Mouse (Mus musculus): ENCODE results near the gene Atp2c1. TPM values are rescaled to one million over a fixed set of nuclear protein-coding genes. Genes with fewer than 3 reads are reported as not detected.

Gene Atp2c1
- polyA plus RNA-seq, 1 experiment from 2014 or later: 65.9 TPM

- Histone ChIP-seq H3K4me3 (no peak overlapping the region), H3K9me3 (no peaks in the 10 kb centered on the region), H3K27me3 (no peaks in the 10 kb centered on the region), H3K27ac (no peak overlapping the region), H3K4me2 (replicated peaks) (no peak overlapping the region), H3K36me3 (no peaks in the 10 kb centered on the region), H3K4me1 (no peaks in the 10 kb centered on the region), H3K9ac (no peak overlapping the region)
- ATAC-seq (ENCODE audit: insufficient number of reproducible peaks, insufficient read depth, low FRiP score, low TSS enrichment): no peak
- 82% methylated on average over 5 of the region's 5 CpGs for WGBS
These were observed 42.6 kb downstream of the Atp2c1 start for GRCm38 (mm10) chr9:105484338-105485084.

DNA sequence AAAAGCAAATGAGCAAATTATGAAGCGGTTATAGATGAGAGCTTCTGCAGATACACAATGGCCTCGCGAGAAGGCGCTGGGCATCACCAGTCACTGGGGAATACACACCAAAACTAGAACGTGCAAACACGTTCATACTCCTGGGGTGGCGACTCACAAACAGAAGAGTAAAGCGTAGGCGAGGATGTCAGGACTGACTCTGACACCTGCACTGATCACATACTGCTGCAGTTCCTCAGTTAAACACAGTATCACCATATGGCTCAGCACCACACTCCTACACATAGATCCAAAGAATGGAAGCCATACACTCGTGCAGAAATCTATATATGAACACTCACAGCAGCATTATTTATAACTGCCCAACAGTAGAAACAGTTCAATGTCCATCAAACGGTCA lies 43.2 kb downstream of the Atp2c1 start:
- 91% methylated on average over 11 of the region's 11 CpGs for WGBS
- no peaks in the 10 kb centered on the region for H3K4me1 ChIP-seq
- H3K4me3 ChIP-seq: no peak overlapping the region
- no peak for ATAC-seq (ENCODE audit: insufficient number of reproducible peaks, insufficient read depth, low FRiP score, low TSS enrichment)
- no peak overlapping the region for H3K9ac ChIP-seq
- H3K36me3 ChIP-seq: no peaks in the 10 kb centered on the region
- no peaks in the 10 kb centered on the region for H3K9me3 ChIP-seq
- no peaks in the 10 kb centered on the region for H3K27me3 ChIP-seq
- no peak overlapping the region for H3K4me2 ChIP-seq (replicated peaks)
- no peak overlapping the region for H3K27ac ChIP-seq

DNA sequence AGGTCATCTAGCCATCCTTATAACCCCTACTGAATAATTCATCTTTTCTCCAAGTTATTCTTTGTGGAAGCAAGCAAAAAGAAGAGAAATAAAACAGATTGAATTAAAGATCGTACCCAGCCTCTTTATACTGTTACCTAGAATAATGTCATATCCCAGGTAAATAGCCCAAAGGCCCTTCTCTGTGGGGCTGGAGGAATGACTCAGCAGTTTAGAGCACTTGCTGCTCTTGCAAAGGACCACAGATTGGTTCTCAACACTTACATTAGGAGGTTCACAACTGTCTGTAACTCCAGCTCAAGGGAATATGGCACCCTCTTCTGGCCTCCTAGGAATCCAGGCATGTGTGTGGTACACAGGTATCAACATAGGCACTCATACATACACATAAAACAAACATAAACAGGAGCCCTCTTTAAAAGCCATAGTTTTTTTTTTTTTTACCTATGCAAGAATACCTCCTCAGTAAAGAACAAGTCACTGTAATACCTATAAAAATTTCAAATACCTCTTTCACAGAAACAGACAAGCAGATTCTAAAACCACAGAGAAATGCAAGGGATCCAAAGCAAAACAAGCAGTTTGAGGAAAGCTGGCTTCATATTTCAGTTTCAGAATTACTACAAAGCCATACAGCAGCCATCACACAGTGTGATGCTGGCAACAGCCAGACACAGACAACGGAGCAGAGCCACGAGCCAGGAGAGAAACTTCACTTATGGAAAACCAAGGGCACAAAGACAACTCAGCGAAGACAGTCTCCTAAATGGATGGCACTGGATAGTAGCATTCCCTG lies 44.2 kb downstream of the Atp2c1 start:
- no peaks in the 10 kb centered on the region for H3K4me1 ChIP-seq
- no peak overlapping the region for H3K4me3 ChIP-seq
- no peak overlapping the region for H3K4me2 ChIP-seq (replicated peaks)
- H3K36me3 ChIP-seq: no peaks in the 10 kb centered on the region
- 82% methylated on average over 4 of the region's 4 CpGs for WGBS
- no peak overlapping the region for H3K27ac ChIP-seq
- H3K9me3 ChIP-seq: no peaks in the 10 kb centered on the region
- ATAC-seq (ENCODE audit: insufficient number of reproducible peaks, insufficient read depth, low FRiP score, low TSS enrichment): no peak
- no peaks in the 10 kb centered on the region for H3K27me3 ChIP-seq
- H3K9ac ChIP-seq: no peak overlapping the region

GRCm38 (mm10) chr9:105482070-105482469 lies 45.0 kb downstream of the Atp2c1 start:
- Histone ChIP-seq H3K4me3 (no peak overlapping the region), H3K27ac (no peak overlapping the region), H3K27me3 (no peaks in the 10 kb centered on the region), H3K4me2 (replicated peaks) (no peak overlapping the region), H3K36me3 (no peaks in the 10 kb centered on the region), H3K4me1 (no peaks in the 10 kb centered on the region), H3K9me3 (no peaks in the 10 kb centered on the region), H3K9ac (no peak overlapping the region)
- WGBS: 77% methylated on average over 4 of the region's 4 CpGs
- no peak for ATAC-seq (ENCODE audit: insufficient number of reproducible peaks, insufficient read depth, low FRiP score, low TSS enrichment)

DNA sequence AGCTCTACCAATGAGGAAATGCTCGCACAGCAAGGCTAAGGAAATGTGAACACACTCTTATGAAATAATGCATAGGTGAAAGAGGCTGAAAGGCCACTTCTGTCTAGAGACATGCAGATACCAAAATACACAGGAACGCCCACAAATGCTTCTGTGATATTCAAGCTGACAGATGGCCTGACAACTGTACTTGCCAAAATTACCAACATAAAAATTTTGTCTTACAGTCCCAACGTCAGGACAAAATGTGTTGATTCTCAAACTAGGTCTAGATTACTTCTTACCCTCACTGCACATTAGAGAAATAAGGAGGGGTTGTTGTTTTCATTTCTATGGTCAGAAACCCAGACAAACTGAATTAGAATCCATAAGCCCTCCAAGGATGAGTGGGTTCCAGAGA lies 51.0 kb downstream of the Atp2c1 start:
- Histone ChIP-seq H3K4me1 (no peaks in the 10 kb centered on the region), H3K36me3 (no peaks in the 10 kb centered on the region), H3K4me2 (replicated peaks) (no peak overlapping the region), H3K9me3 (no peaks in the 10 kb centered on the region), H3K27ac (no peak overlapping the region), H3K4me3 (no peak overlapping the region), H3K9ac (no peak overlapping the region), H3K27me3 (no peaks in the 10 kb centered on the region)
- WGBS: 79% methylated on average over 3 of the region's 3 CpGs
- ATAC-seq (ENCODE audit: insufficient number of reproducible peaks, insufficient read depth, low FRiP score, low TSS enrichment): no peak

GRCm38 (mm10) chr9:105474910-105475309 lies 52.2 kb downstream of the Atp2c1 start:
- Histone ChIP-seq H3K4me1 (no peaks in the 10 kb centered on the region), H3K9me3 (no peaks in the 10 kb centered on the region), H3K4me2 (replicated peaks) (no peak overlapping the region), H3K9ac (no peak overlapping the region), H3K4me3 (no peak overlapping the region), H3K27me3 (no peaks in the 10 kb centered on the region), H3K27ac (no peak overlapping the region), H3K36me3 (no peaks in the 10 kb centered on the region)
- WGBS: 83% methylated on average over 3 of the region's 3 CpGs
- ATAC-seq (ENCODE audit: insufficient number of reproducible peaks, insufficient read depth, low FRiP score, low TSS enrichment): no peak

DNA sequence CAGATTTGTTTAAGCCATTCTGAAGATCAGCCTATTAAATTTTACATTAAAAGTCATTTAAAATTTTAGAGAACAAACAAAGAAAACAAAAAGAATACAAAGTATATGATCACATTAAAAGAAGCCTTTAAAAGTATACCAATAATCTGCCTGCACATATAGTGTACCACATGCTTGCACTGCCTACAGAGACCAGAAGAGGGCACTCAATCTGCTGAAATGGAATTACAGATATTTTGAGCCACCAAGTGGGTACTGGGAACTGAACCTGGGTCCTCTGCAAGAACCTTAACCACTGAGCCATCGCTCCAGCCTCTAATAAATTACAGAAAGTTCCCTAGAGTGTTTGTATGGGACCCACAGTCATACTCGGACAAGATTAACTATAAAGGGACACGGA lies 59.3 kb downstream of the Atp2c1 start:
- no peak overlapping the region for H3K9ac ChIP-seq
- no peak overlapping the region for H3K4me3 ChIP-seq
- ATAC-seq (ENCODE audit: insufficient number of reproducible peaks, insufficient read depth, low FRiP score, low TSS enrichment): no peak
- H3K36me3 ChIP-seq: peaks cover 20% of the 10 kb centered on the region
- no peak overlapping the region for H3K4me2 ChIP-seq (replicated peaks)
- no peaks in the 10 kb centered on the region for H3K9me3 ChIP-seq
- 93% methylated on average over 3 of the region's 3 CpGs for WGBS
- no peaks in the 10 kb centered on the region for H3K4me1 ChIP-seq
- no peaks in the 10 kb centered on the region for H3K27me3 ChIP-seq
- no peak overlapping the region for H3K27ac ChIP-seq

DNA sequence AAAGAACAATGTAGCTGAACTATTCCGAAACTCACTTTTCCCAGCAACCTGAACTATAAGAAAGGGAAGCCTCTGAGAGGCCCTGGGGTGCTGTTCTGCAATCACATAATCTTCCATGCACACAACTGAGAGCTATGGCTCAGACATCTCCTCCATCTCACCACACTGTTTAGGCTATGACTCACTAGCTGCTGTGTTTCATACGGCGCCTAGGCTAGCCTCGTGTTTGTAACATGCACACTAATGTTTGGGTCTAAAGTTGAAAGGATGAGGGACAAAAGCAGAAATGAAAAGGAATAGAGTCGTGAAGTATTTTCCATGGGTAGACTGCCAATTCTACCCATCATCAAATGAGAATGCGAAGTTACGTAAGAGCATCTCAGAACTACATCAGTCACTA lies 65.6 kb downstream of the Atp2c1 start:
- Histone ChIP-seq H3K27ac (no peak overlapping the region), H3K4me2 (replicated peaks) (no peak overlapping the region), H3K9me3 (no peaks in the 10 kb centered on the region), H3K9ac (no peak overlapping the region), H3K4me1 (no peaks in the 10 kb centered on the region), H3K36me3 (peaks cover 44% of the 10 kb centered on the region), H3K4me3 (no peak overlapping the region), H3K27me3 (no peaks in the 10 kb centered on the region)
- WGBS: 93% methylated on average over 7 of the region's 7 CpGs
- no peak for ATAC-seq (ENCODE audit: insufficient number of reproducible peaks, insufficient read depth, low FRiP score, low TSS enrichment)

DNA sequence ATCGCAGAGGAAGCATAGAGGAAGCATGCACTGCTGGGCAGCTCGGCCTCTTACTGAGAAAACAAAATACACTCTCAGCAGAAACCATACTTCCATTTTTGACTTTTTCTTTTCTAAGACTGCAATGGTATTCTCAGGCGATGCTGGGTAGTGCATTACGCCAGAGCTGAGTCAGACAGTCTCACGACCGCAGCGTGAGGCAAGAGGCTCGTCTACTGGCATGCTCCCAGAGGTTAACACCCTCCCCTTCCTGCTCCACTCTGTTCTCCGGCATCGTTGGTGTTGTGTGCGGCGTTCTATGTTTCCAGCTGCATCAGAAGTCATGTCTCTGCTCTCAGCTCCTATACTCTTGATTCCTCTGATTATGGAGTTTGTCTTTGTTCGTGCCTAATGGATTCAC lies 68.1 kb downstream of the Atp2c1 start:
- H3K9me3 ChIP-seq: no peaks in the 10 kb centered on the region
- no peak overlapping the region for H3K27ac ChIP-seq
- no peak overlapping the region for H3K9ac ChIP-seq
- no peak overlapping the region for H3K4me2 ChIP-seq (replicated peaks)
- H3K27me3 ChIP-seq: no peaks in the 10 kb centered on the region
- H3K4me1 ChIP-seq: no peaks in the 10 kb centered on the region
- no peak overlapping the region for H3K4me3 ChIP-seq
- no peak for ATAC-seq (ENCODE audit: insufficient number of reproducible peaks, insufficient read depth, low FRiP score, low TSS enrichment)
- H3K36me3 ChIP-seq: peaks cover 47% of the 10 kb centered on the region
- 90% methylated on average over 13 of the region's 13 CpGs for WGBS

DNA sequence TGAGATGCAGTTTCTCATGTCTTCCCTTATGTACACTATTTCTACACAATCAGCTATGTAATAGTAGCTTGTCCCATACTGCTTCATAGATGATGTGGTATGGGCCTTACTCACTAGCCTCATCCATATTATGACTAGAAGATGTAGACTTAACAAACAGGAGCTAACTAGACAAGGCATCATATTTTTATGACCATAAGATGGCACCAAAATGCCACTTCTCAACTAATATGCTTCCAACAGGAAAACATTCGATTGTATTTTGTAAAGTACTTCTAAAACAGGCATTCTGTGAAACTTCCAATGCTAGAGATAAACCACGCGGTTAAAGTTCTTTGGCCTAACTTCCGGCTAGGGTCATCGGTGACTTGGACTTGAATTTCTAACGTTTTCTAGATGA lies 118.6 kb downstream of the Atp2c1 start:
- Histone ChIP-seq H3K9ac (no peak overlapping the region), H3K4me2 (replicated peaks) (no peak overlapping the region), H3K27me3 (no peaks in the 10 kb centered on the region), H3K27ac (no peak overlapping the region), H3K4me3 (no peak overlapping the region), H3K4me1 (no peaks in the 10 kb centered on the region), H3K9me3 (no peaks in the 10 kb centered on the region), H3K36me3 (peaks cover 12% of the 10 kb centered on the region; the same call in 1 of the 2 replicates)
- ATAC-seq (ENCODE audit: insufficient number of reproducible peaks, insufficient read depth, low FRiP score, low TSS enrichment): no peak
- 92% methylated on average over 6 of the region's 6 CpGs for WGBS

GRCm38 (mm10) chr9:105395218-105395627 lies 131.9 kb downstream of the Atp2c1 start, which contains the start of the genes Aste1 and Nek11:
Aste1 (plus strand) TSS chr9:105395392.
Nek11 (minus strand) TSS chr9:105395524.
- Histone ChIP-seq H3K4me3 (peak within 1 kb of the TSS; percentile 61), H3K36me3 (peaks cover 4% of the 10 kb centered on the region), H3K4me1 (0 out of 2 replicates have a peak, but pooled peaks cover 6% of the 10 kb centered on the region), H3K9me3 (no peaks in the 10 kb centered on the region), H3K27ac (peak within 1 kb of the TSS; percentile 87), H3K9ac (peak within 1 kb of the TSS; percentile 59), H3K4me2 (replicated peaks) (peak within 1 kb of the TSS; percentile 69), H3K27me3 (no peaks in the 10 kb centered on the region)
- 0% methylated on average over 43 of the region's 44 CpGs for WGBS
- peak; percentile 97 for ATAC-seq (ENCODE audit: insufficient number of reproducible peaks, insufficient read depth, low FRiP score, low TSS enrichment)

DNA sequence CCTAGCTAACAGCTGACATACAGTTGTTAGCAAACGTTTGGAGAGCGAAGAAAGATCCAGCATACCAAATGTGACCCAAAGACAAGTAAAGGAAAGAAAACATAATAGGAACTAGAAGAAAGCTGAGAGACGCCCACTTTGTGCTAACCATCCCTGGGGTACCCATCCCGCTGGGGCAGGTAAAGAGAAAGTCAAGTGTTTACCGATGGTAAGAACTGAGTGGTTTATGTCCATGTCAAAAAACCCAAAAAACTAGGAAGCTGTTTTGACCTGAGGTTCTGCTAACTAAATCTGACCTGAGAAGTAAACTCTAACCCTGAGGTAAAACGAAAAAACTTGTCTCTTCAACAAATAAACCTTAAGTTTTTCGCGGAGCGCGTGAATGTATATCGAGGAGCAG lies 132.4 kb downstream of the Atp2c1 start:
- Histone ChIP-seq H3K27ac (no peak overlapping the region), H3K9ac (peak overlapping the region; percentile 59), H3K9me3 (no peaks in the 10 kb centered on the region), H3K4me1 (0 out of 2 replicates have a peak, but pooled peaks cover 6% of the 10 kb centered on the region), H3K4me2 (replicated peaks) (peak overlapping the region; percentile 69), H3K4me3 (peak overlapping the region; percentile 61), H3K27me3 (no peaks in the 10 kb centered on the region), H3K36me3 (peaks cover 4% of the 10 kb centered on the region)
- ATAC-seq (ENCODE audit: insufficient number of reproducible peaks, insufficient read depth, low FRiP score, low TSS enrichment): no peak
- 14% methylated on average over 11 of the region's 11 CpGs for WGBS
